Mouse (Mus musculus) neural tube, embryonic 10.5 days (tissue): ENCODE results near the gene Rnf144a.

Source experiments
- DNase-seq: peaks from one replicate; pipeline ENCODE4 v3.0.0-alpha.2; 2017; ENCODE audit warnings: low spot score; ENCODE audit errors: extremely low spot score

Rnf144a gene

GRCm38 (mm10) chr12:26376541-26377323 is 38.3 kb downstream of the Rnf144a start:
- no peak for DNase-seq

DNA sequence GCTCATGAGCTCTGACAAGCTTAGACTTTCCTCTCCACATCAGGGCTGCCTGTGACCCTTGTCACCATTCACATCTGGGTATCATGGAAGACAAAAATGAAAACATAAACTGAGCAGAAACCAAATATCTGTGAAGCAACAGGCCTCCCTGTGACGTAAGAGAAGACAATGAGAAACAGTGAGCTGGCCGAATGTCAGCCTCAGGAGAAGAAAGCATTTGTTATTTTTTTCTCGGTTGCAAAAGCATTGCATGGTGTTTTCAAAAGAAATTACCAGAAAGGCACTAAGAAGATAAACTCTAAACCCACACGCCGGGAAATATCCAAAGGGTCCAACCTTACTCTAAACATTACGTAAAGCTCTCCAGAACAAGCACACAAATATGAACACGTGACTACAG is 41.3 kb downstream of the Rnf144a start:
- no peak for DNase-seq

DNA sequence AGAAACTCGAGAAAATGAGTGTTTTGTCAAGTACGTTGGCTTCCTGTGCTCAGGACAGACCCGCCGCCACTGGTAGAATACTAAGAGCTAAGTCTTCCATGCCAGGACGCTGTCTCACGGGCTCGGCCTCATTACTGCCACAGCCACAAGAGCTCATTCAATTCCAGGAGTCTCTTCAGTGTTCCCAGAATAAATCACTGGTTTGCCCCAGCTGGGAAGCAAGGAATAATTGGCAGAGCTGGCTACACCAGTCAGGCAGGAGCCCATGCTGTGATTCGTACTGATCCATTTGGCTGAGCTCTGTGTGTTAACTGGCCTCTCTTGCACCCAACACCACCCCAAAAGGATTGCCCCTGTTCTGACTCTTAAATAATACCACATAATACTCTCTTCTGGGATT is 45.0 kb downstream of the Rnf144a start:
- no peak for DNase-seq

- DNase-seq = no peak
These were observed 47.7 kb downstream of the Rnf144a start for GRCm38 (mm10) chr12:26367361-26367760.

- DNase-seq = no peak
These were observed 48.7 kb downstream of the Rnf144a start for GRCm38 (mm10) chr12:26366372-26366771.

DNA sequence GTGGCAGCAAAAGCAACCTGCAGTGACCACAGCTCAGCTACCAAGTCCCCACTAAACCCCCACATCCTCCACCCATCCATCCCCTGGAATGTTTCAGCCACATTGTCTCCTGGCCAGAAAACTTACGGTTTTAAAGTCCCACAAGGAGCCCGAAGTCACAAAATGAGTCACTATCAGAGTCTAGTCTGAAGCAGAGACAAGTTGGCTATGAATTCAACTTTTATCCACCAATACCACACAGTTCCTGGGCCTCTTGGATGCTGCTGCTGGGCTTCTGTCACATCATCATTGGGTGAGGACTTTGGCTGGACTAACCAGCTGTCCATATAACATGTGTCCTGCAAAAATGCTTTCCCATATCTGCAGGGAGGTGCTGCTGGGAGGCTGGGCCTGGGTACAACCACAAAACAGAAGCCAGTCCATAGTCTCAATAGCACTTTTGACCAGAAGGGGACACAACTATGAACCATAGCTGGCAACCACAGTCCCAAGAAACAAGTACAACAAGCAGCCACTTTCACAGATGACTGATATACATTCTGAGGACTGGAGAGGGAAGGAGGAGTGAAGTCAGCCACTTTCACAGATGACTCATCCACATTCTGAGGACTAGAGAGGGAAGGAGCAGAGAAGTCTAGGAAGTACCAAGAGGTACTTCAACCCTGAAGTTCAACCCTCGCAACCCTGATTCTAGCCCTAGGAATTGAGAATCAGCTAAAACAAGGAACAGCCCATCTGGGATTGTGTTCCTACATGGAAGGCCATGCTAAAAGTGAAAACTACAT is 49.3 kb downstream of the Rnf144a start:
- no peak for DNase-seq

DNA sequence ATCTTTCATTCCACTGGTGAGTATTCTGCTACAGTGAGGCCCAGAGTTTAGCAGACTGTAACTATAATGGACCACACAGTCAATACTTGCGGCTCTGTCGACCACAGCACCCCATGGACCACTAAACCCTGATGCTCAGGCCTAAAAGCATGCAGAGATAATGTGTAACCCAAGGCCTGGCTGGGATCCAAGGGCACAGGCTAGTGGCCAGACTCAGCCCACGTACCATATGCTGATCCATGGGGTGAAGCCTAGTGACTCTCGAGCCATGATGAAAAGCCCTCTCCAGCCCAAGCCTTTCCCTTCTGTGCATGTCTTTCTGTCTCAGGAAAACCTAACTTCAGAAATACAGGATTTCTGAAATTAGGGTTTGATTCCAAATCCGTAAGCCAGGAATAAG is 50.2 kb downstream of the Rnf144a start:
- no peak for DNase-seq

DNA sequence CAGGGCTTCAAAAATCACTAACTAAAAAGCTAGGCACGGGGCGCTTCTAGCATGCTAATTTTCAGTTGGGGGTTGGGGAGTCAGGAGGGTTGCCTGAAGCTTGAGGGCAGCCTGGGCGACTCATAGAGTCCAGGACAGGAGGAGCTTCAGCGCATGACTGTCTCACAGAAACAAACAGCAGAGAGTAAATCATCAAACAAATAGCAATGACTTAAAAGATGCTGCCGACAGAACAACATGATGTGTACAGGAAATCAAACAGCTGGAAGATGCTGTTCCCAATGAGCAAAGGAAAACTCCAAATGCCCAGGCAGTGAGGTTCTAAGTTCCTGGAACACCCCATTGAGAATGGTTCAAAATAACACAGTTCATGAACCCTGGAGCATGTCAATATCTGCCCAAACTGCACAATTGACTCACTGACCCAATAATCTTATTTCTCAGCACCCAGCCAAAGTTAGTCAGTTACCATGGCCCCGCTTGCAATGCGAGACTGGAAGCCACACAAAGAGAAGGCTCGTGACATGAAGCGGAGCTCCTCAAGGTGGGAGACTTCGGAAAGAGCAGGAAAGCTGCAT is 54.0 kb downstream of the Rnf144a start:
- DNase-seq = no peak

- DNase-seq = no peak
These were observed 55.2 kb downstream of the Rnf144a start for GRCm38 (mm10) chr12:26359817-26360216.

- DNase-seq = no peak
These were observed 55.8 kb downstream of the Rnf144a start for GRCm38 (mm10) chr12:26359241-26359640.

DNA sequence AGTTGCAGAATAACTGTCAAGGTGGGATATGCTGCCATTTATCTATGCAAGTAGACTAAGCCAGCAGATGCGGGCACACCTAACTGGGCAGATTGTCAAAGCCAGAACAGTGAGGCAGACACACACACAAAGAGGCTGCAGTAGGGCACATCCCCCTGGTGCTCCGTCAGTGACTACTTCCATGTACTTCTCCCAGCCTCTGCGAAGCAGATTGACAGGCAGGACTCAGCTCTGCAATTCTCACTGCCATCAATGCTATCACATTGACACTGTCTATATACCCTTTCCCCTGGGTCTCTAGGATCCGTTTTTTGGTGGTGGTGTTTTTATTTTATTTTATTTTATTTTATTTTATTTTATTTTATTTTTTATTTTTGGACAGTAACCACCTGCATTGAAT is 57.8 kb downstream of the Rnf144a start:
- no peak for DNase-seq

DNA sequence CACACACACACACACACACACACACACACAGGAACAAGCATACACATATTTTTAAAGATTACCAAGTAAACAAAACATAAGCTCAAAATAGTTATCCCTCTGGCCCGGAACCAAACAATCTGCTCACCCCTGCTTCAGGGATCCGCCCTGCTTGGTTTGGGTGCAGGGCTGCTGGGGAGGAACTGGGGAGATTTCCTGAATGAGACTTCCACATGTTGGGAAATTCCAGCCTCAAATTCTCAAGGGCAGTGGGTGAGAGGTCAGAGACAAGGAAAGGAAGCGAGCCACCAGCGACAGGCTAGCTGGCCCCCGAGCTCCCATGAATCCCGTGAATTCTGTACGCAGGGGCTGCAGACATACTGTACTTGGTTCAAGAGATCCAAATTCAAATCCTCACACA is 58.9 kb downstream of the Rnf144a start:
- DNase-seq = no peak

GRCm38 (mm10) chr12:26351321-26351720 is 63.7 kb downstream of the Rnf144a start:
- DNase-seq = no peak

DNA sequence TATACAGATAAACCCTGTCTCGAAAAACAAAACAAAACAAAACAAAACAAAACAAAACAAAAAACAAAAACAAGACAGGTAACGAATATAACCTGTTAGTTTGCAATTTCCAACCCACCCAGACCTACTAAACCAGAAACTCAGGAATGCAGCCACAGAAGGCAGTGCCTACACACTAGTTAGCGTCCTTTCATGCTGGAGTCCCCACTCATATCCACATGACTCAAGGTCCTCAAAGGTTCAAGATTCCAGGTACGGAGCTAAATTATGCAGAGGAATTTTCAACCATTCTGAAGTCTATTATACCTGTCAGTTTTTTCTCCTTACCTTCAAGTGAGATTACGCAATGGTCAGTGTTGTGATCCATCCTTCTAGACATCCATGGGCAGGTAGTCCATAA is 70.6 kb downstream of the Rnf144a start:
- DNase-seq = no peak

GRCm38 (mm10) chr12:26343131-26343530 is 71.9 kb downstream of the Rnf144a start:
- no peak for DNase-seq

DNA sequence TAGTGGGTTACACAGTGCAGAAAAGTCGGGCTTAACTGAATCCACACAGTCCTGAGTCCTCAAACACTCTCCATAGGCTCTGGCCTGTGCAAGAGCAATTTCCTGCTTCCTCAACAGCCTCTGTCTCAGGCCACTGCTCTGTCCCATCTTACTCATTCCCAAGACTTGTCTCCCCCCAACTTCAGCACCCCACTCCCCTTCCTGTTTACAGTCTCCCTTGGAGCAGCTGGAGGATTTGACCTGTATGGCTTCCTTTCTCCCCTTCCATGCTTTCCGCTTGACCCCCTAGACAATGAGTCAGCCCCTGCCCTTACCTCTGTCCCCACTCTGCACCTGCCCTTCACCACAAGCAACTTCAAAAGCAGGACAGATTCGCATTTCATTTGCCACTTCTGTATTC is 72.4 kb downstream of the Rnf144a start:
- no peak for DNase-seq

DNA sequence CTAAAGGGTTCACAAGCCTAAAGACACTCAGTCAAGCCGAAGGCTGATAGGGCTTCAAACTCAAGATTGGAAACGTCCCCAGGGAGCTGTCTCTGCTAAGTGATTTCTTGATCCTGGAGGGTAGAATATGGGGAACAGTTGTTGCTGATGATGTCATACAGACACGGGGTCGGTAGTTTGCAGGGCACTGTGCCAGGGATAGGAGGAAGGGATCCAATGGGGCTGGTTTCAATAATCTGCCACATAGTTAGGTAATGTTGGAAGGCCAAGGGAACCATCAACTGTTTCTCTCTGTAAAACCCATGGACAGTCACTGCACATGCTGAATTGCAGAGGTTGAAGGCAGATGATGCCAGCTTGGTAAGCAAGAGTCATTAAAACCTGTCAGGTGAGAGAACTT is 73.0 kb downstream of the Rnf144a start:
- DNase-seq = no peak

- DNase-seq = no peak
These were observed 74.4 kb downstream of the Rnf144a start for GRCm38 (mm10) chr12:26340621-26341020.

DNA sequence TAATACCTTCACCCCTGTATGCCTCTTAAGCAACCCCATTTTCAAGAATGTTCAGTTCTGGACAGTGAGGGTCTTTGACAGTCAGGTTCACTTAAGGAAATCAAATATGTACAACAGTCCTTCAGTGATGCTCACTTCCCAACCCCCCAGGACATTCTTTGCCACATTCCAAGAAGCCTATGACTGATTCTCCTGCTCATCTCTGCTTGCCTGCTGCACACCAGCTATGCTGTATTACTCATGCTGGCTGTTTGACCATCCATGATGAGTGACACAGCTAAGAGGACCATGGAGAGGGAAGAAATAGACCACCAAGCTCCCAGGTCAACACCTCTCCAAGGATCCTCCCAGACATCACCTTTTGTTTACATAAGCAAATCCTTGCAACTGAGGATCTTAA is 75.2 kb downstream of the Rnf144a start:
- no peak for DNase-seq

DNA sequence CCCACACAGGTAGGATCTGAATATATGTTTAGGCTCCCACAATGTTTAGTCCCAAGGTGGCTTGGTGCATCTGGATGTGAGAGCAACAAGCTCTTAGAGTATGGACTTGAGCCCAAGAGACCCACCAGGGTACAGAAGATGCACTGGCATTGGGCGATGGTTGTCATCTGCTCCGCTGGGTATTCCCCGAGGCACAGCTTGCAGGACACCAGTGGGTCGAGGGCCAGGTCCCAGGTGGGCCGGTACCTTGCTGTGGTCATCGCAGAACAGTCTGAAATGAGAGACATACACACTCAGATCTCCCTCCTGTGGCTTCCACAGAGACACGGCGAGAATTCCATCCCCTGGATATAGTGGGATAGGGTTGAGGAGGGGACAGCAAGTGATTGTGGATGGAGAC is 75.9 kb downstream of the Rnf144a start:
- no peak for DNase-seq

DNA sequence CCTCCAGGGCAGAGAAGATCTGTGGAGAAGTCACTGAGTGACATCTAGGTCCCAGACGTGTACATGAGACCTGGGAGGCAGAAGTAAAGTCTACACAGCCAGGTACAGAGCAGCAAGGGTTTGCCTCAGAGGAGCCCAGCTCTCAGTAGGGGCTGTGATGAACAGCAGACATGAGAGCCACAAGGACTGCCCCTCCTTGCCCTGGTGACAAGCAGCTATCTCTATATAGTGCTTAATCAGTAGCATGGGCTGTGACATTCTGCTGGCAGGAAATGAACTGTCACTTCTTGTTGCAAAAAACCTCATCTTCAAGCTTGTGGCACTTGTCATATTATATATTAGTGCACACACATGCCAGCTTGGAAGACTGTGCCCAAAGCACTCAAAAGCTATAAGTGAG is 81.4 kb downstream of the Rnf144a start:
- no peak for DNase-seq

DNA sequence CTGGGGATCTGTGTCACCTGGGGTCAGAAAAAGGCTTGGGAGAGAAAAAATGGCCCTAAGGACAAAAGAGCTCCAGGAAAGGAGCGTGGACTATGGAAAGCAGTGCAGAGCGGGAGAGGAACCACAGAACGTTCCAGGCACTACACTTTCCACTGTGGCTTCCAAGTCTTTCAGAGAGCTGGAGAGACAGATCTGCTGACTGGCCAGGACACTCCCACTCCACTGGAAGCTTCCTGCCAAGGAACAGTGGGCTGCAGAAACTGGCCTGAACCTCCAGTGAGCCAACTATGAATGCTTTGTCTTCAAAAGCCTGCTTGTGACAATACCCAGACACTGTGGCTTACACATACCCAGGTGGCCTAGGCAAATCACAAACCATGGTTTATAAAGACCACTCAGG is 84.0 kb downstream of the Rnf144a start:
- no peak for DNase-seq

DNA sequence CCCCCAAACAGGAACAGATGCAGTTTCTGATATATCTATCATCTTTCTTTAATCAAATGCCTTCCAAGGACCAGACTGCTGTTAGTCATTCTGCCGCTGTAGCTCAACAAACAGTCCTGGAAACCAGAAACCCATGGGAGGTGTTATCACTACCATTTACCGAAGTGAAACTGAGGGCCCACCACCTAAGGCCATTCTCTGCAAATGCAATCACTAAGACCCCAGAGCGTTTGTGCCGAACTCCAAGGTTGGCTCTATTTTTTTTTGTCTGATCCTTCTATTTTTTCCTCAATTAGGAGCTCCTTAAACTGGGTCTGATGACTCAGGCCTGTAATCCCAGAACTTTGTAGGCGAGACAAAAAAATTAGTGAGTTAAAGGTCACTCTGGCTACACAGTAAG is 85.3 kb downstream of the Rnf144a start:
- DNase-seq = no peak
